ENCODE assay signal across 8 mouse cellular contexts in genomic region chr14:17172330-17173110, GRCm38 (mm10).
DNase-seq lines count a peak whose midpoint lies in the region; ATAC-seq and TF ChIP-seq lines count a peak whose summit lies in the region.

No protein-coding gene starts in this region.

- no peak for TF ChIP-seq CTCF in liver, embryonic 14.5 days (IDR thresholded peaks at IDR 0.05; ENCODE audit: low read depth)

- H3K4me1 ChIP-seq in embryonic facial prominence, embryonic 14.5 days (ENCODE audit: control insufficient read depth, insufficient read depth, low read length), result peaks cover 7% of the 10 kb centered on the region
- no peaks in the 10 kb centered on the region for H3K4me1 ChIP-seq in liver, embryonic 14.5 days (replicated peaks; ENCODE audit: control insufficient read depth in 2 of 2, insufficient read depth in 2 of 2, low read length in 1 of 2)
- 0 out of 2 replicates have a peak, but pooled peaks cover 2% of the 10 kb centered on the region for H3K4me1 ChIP-seq in neural tube, embryonic 11.5 days (ENCODE audit: control insufficient read depth, insufficient read depth, low read length)

- no peaks in the 10 kb centered on the region for H3K36me3 ChIP-seq in embryonic facial prominence, embryonic 14.5 days (ENCODE audit: control insufficient read depth, insufficient read depth, low read length)
- no peaks in the 10 kb centered on the region for H3K36me3 ChIP-seq in liver, embryonic 14.5 days (replicated peaks; ENCODE audit: control insufficient read depth, insufficient read depth, low read depth)
- H3K36me3 ChIP-seq in neural tube, embryonic 11.5 days (ENCODE audit: control insufficient read depth, insufficient read depth, low read length), result no peaks in the 10 kb centered on the region

- H3K4me3 ChIP-seq in embryonic facial prominence, embryonic 14.5 days (ENCODE audit: low read depth, low read length), result peak overlapping the region; percentile 48
- peak overlapping the region; percentile 4 to 6; a peak in 3 of 4 replicates for H3K4me3 ChIP-seq in liver, embryonic 14.5 days (ENCODE audit: insufficient read depth in 1 of 2, low read depth in 2 of 2, low read length in 2 of 2)
- H3K4me3 ChIP-seq in neural tube, embryonic 11.5 days (ENCODE audit: low read depth, low read length), result peak overlapping the region; percentile 43

- no peak for TF ChIP-seq EP300 in liver, embryonic 14.5 days (IDR thresholded peaks at IDR 0.05; ENCODE audit: low read depth)

- whole genome bisulfite sequencing in embryonic facial prominence, embryonic 14.5 days, result 5% methylated on average over 20 of the region's 35 CpGs
- 3% methylated on average over 35 of the region's 35 CpGs for WGBS in liver, embryonic 14.5 days (ENCODE audit: insufficient replicate concordance)
- 2% methylated on average over 35 of the region's 35 CpGs for WGBS in neural tube, embryonic 11.5 days

- H3K27me3 ChIP-seq in embryonic facial prominence, embryonic 14.5 days (replicated peaks; ENCODE audit: control insufficient read depth, insufficient read depth, low read length), result peaks cover 17% of the 10 kb centered on the region
- no peaks in the 10 kb centered on the region; the same call in 1 of the 2 replicates for H3K27me3 ChIP-seq in liver, embryonic 14.5 days (ENCODE audit: control insufficient read depth, insufficient read depth, low read length)
- H3K27me3 ChIP-seq in neural tube, embryonic 11.5 days (ENCODE audit: control insufficient read depth, insufficient read depth, low read length), result 0 out of 2 replicates have a peak, but pooled peaks cover 3% of the 10 kb centered on the region

- H3K9ac ChIP-seq in embryonic facial prominence, embryonic 14.5 days (ENCODE audit: low read depth, low read length), result peak overlapping the region; percentile 58
- no peak overlapping the region for H3K9ac ChIP-seq in liver, embryonic 14.5 days (replicated peaks)
- peak overlapping the region; percentile 44 for H3K9ac ChIP-seq in neural tube, embryonic 11.5 days (ENCODE audit: low read length)

- peak overlapping the region; percentile 90 for H3K4me2 ChIP-seq in embryonic facial prominence, embryonic 14.5 days (ENCODE audit: low read depth, low read length)
- peak overlapping the region; percentile 35 for H3K4me2 ChIP-seq in liver, embryonic 14.5 days (ENCODE audit: low read depth)
- peak overlapping the region; percentile 72 for H3K4me2 ChIP-seq in neural tube, embryonic 11.5 days (ENCODE audit: low read depth)

- peak; percentile 96 for ATAC-seq in embryonic facial prominence, embryonic 14.5 days (ENCODE audit: low read depth)
- 0 out of 2 replicates have a peak, but pooled peaks have one; percentile 11 for ATAC-seq in liver, embryonic 14.5 days (ENCODE audit: insufficient read depth)
- ATAC-seq in neural tube, embryonic 11.5 days (ENCODE audit: insufficient read depth, low FRiP score, low TSS enrichment), result peak; percentile 92

- no peak overlapping the region for H3K27ac ChIP-seq in embryonic facial prominence, embryonic 14.5 days (replicated peaks; ENCODE audit: low read depth, low read length)
- H3K27ac ChIP-seq in liver, embryonic 14.5 days, result no peak overlapping the region
- H3K27ac ChIP-seq in neural tube, embryonic 11.5 days (ENCODE audit: low read depth, low read length), result no peak overlapping the region

- H3K9me3 ChIP-seq in embryonic facial prominence, embryonic 14.5 days (ENCODE audit: control insufficient read depth, low read length), result no peaks in the 10 kb centered on the region
- no peaks in the 10 kb centered on the region for H3K9me3 ChIP-seq in liver, embryonic 14.5 days (ENCODE audit: control insufficient read depth, low read length)
- no peaks in the 10 kb centered on the region for H3K9me3 ChIP-seq in neural tube, embryonic 11.5 days (ENCODE audit: control insufficient read depth, low read length)

- DNase-seq in cerebellum, adult 18-20 months, result peak; percentile 3 to 6
- no peak for DNase-seq in cerebellum, adult 9-10 months
- peak; percentile 74 for DNase-seq in embryonic facial prominence, embryonic 14.5 days (ENCODE audit: low spot score)
- DNase-seq in heart, adult 8-10 months (ENCODE audit: low spot score), result peak; percentile 4
- DNase-seq in kidney, adult 9 months, result peak; percentile 47
- DNase-seq in liver, embryonic 14.5 days (ENCODE audit: low read depth in 3 of 3, low spot score in 3 of 3), result no peak
- DNase-seq in neural tube, embryonic 11.5 days (ENCODE audit: low spot score), result peak; percentile 86
- DNase-seq in thymus, postnatal 36 days, result peak; percentile 24 to 36

Comparison
In these comparisons a context has a peak if more than half of its experiments do, and no peak if none do; other contexts are left out.
1. DNase-seq: peak in cerebellum, adult 18-20 months (2 of 2), embryonic facial prominence, embryonic 14.5 days (single experiment), heart, adult 8-10 months (single experiment), kidney, adult 9 months (single experiment), neural tube, embryonic 11.5 days (single experiment) and thymus, postnatal 36 days (2 of 2); none in cerebellum, adult 9-10 months (single experiment) and liver, embryonic 14.5 days (0 of 3).
2. ATAC-seq: peak in every context shown above with its lines; median percentile 96 in embryonic facial prominence, embryonic 14.5 days; 92 in neural tube, embryonic 11.5 days; 11 in liver, embryonic 14.5 days.
3. H3K4me2 ChIP-seq: peak in every context shown above with its lines; median percentile 90 in embryonic facial prominence, embryonic 14.5 days; 72 in neural tube, embryonic 11.5 days; 35 in liver, embryonic 14.5 days.
4. Peak in every context shown above with its lines, with median percentiles within 50 percentile points of each other: H3K4me3 ChIP-seq.